ENCODE assay signal across 9 mouse cellular contexts in the genomic region with DNA sequence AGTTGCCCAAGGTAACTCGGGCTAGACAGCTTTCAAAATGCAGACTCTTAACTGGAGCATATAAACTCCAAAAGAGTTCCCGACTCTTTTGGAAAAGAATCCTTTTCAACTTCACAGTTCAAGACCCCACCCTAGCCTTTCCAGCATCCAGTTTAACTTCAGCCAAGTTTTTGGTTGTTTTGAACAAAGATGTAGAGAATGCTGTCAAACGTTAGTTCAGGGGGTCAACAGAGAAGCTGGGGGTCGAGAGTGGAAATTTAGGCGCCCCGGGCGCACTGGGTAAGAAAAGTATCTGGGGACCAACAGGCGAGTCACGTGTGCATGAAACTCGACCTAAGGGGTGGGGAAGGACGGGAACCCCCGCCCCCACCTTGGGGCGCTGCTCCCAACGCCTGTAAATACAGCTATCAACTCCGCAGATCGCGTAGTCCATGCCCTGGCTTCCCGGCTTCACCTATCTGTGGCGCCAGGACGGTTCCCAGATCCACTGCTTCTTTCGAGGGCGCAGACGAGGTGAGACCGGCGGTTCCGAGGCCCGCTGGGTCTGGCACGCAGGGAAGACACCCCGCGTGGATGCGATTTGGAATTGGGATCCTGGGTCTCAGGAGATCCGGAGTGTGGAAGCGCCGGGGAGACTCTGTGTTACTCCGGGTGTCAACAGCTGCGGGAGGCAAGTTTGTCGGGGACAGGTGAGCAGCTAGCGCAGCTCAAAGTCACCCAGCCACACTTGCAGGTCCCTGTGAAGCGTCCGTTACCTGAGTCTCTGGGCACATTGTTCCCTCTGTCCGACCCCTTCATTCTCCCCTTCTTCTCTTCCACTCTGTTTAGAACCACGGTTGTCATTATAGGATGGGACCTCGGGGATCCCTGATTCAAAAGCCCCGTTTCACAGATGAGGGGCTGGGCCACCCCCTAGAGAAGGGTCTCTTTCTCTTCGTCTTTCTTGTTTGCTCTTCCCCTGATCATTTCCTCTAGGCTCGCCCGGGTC. TPM values are rescaled to one million over a fixed set of nuclear protein-coding genes. Genes with fewer than 3 reads are reported as not detected.
DNase-seq lines count a peak whose midpoint lies in the region; ATAC-seq and TF ChIP-seq lines count a peak whose summit lies in the region.
"Had no signal": no experiment of that assay in that cellular context is flagged by ENCODE, and none has a peak within 500 bp of the region (broad histone marks: within the 10 kb centered on the region; RNA-seq: fewer than 3 reads in every experiment).

No protein-coding gene starts in this region.

- H3K4me3 ChIP-seq in lung, adult 2 months (replicated peaks; ENCODE audit: extremely low read depth, low read depth, low read length) = peak overlapping the region; percentile 57
- H3K4me3 ChIP-seq in hindbrain, embryonic 10.5 days = peak overlapping the region; percentile 78
- H3K4me3 ChIP-seq in liver, embryonic 14.5 days (ENCODE audit: insufficient read depth in 1 of 2, low read depth in 2 of 2, low read length in 2 of 2) = peak overlapping the region; percentile 88 to 97
- H3K4me3 ChIP-seq in olfactory bulb, adult 2 months (ENCODE audit: insufficient read depth, low read depth, low read length) = peak overlapping the region; percentile 43

- TF ChIP-seq CTCF in lung, adult 2 months (IDR thresholded peaks at IDR 0.05; ENCODE audit: insufficient read depth, low read length) = no peak
- TF ChIP-seq CTCF in liver, embryonic 14.5 days (IDR thresholded peaks at IDR 0.05; ENCODE audit: low read depth) = no peak; the same call in 1 of the 2 replicates
- no peak for TF ChIP-seq CTCF in olfactory bulb, adult 2 months (IDR thresholded peaks at IDR 0.05; ENCODE audit: insufficient read depth, low read depth, low read length)

- H3K4me1 ChIP-seq in lung, adult 2 months (ENCODE audit: control insufficient read depth, insufficient read depth, low read length) = peaks cover 3% of the 10 kb centered on the region; the same call in 1 of the 2 replicates
- peaks cover 42% of the 10 kb centered on the region for H3K4me1 ChIP-seq in hindbrain, embryonic 10.5 days (replicated peaks)
- H3K4me1 ChIP-seq in liver, embryonic 14.5 days (replicated peaks; ENCODE audit: control insufficient read depth in 2 of 2, insufficient read depth in 2 of 2, low read length in 1 of 2) = peaks cover 32 to 34% of the 10 kb centered on the region in 2 experiments
- H3K4me1 ChIP-seq in olfactory bulb, adult 2 months (ENCODE audit: control insufficient read depth, insufficient read depth, low read length) = peaks cover 18% of the 10 kb centered on the region

- H3K27me3 ChIP-seq in hindbrain, embryonic 10.5 days (ENCODE audit: insufficient read depth, poor library complexity, severe bottlenecking) = peaks cover 29% of the 10 kb centered on the region
- no peaks in the 10 kb centered on the region for H3K27me3 ChIP-seq in liver, embryonic 14.5 days (ENCODE audit: control insufficient read depth, insufficient read depth, low read length)

- DNase-seq in lung, adult 2 months = peak; percentile 10
- no peak for DNase-seq in lung, postnatal 10 days
- DNase-seq in hindbrain, embryonic 10.5 days (ENCODE audit: low spot score) = peak; percentile 56
- peak; percentile 68 to 71 (median 70) for DNase-seq in liver, embryonic 14.5 days (ENCODE audit: low read depth in 3 of 3, low spot score in 3 of 3)
- no peak for DNase-seq in cerebellum, adult 11-12 months
- DNase-seq in layer of hippocampus, adult 18-20 months (ENCODE audit: low spot score in 2 of 2) = no peak

- peak overlapping the region; percentile 99 for H3K4me2 ChIP-seq in liver, embryonic 14.5 days (ENCODE audit: low read depth)

- H3K36me3 ChIP-seq in hindbrain, embryonic 10.5 days = peaks cover 7% of the 10 kb centered on the region; the same call in 1 of the 2 replicates
- peaks cover 35% of the 10 kb centered on the region for H3K36me3 ChIP-seq in liver, embryonic 14.5 days (replicated peaks; ENCODE audit: control insufficient read depth, insufficient read depth, low read depth)

- TF ChIP-seq POLR2A in lung, adult 2 months (IDR thresholded peaks at IDR 0.05; ENCODE audit: borderline replicate concordance, extremely low read depth, low read depth, low read length) = 0 out of 2 replicates have a peak, but pooled peaks have one; percentile 20
- no peak for TF ChIP-seq POLR2A in olfactory bulb, adult 2 months (IDR thresholded peaks at IDR 0.05; ENCODE audit: insufficient read depth, low read depth, low read length)

- 2% methylated on average over 47 of the region's 47 CpGs for WGBS in lung, adult 2 months
- WGBS in hindbrain, embryonic 10.5 days = under 1% methylated on average over 47 of the region's 47 CpGs
- under 1% methylated on average over 47 of the region's 47 CpGs for WGBS in liver, embryonic 14.5 days (ENCODE audit: insufficient replicate concordance)
- 2% methylated on average over 47 of the region's 47 CpGs for WGBS in olfactory bulb, adult 2 months

- H3K9ac ChIP-seq in liver, embryonic 14.5 days (replicated peaks) = peak overlapping the region; percentile 86

- H3K9me3 ChIP-seq in hindbrain, embryonic 10.5 days = no peaks in the 10 kb centered on the region
- H3K9me3 ChIP-seq in liver, embryonic 14.5 days (ENCODE audit: control insufficient read depth, low read length) = no peaks in the 10 kb centered on the region

- peak overlapping the region; percentile 95 for H3K27ac ChIP-seq in hindbrain, embryonic 10.5 days
- H3K27ac ChIP-seq in liver, embryonic 14.5 days = peak overlapping the region; percentile 98
- no peak overlapping the region for H3K27ac ChIP-seq in olfactory bulb, adult 2 months (ENCODE audit: insufficient read depth, low read depth, low read length)

- peak; percentile 65 for ATAC-seq in erythroid progenitor cell, adult 5-6 weeks (replicated peaks; ENCODE audit: low FRiP score, poor library complexity, severe bottlenecking)
- ATAC-seq in liver, embryonic 14.5 days (ENCODE audit: insufficient read depth) = peak; percentile 51

- TF ChIP-seq EP300 in liver, embryonic 14.5 days (IDR thresholded peaks at IDR 0.05; ENCODE audit: low read depth) = no peak

RNA-seq across cellular contexts. Expression of a gene that starts 0.6 kb away (rescaled TPM):
- polyA plus RNA-seq in lung, adult 2 months (2012; rRNA removed) = 3.9 and 7.5 TPM in 2 replicates
- total RNA-seq in erythroid progenitor cell, adult 5-6 weeks (2015; ENCODE audit: low replicate concordance) = 716 and 794 TPM in 2 replicates
- 395 and 487 TPM in 2 replicates for total RNA-seq in erythroid progenitor cell, adult 5-6 weeks (2017; ENCODE audit: low replicate concordance)
- 23.1 and 28.6 TPM in 2 replicates for polyA plus RNA-seq in hindbrain, embryonic 10.5 days (2016; fragmentation: Nextera tagmentation; extraction: Ambion mirVana)
- polyA plus RNA-seq in liver, embryonic 14.5 days (2012; rRNA removed) = 144 and 151 TPM in 2 replicates
- 174 and 198 TPM in 2 replicates for polyA plus RNA-seq in liver, embryonic 14.5 days (2014; fragmentation: Nextera tagmentation; extraction: Ambion mirVana)
- not detected in 2 replicates for polyA plus RNA-seq in olfactory bulb, adult 2 months (2012; ENCODE audit: insufficient read depth, insufficient read length, low replicate concordance, missing spikeins)
- under 1 TPM; 0.15 to 0.27 TPM for total RNA-seq in layer of hippocampus, adult 18-20 months (2021)

RNA-seq across cellular contexts. Expression of a gene that starts 12.5 kb away (rescaled TPM):
- 20.2 and 25.1 TPM in 2 replicates for polyA plus RNA-seq in lung, adult 2 months (2012; rRNA removed)
- total RNA-seq in erythroid progenitor cell, adult 5-6 weeks (2015; ENCODE audit: low replicate concordance) = 16.8 and 17.3 TPM in 2 replicates
- total RNA-seq in erythroid progenitor cell, adult 5-6 weeks (2017; ENCODE audit: low replicate concordance) = 6.5 TPM in 1 of 2 replicates, not detected in the other
- 56.3 and 58.9 TPM in 2 replicates for polyA plus RNA-seq in hindbrain, embryonic 10.5 days (2016; fragmentation: Nextera tagmentation; extraction: Ambion mirVana)
- polyA plus RNA-seq in liver, embryonic 14.5 days (2012; rRNA removed) = 39.8 and 46.6 TPM in 2 replicates
- polyA plus RNA-seq in liver, embryonic 14.5 days (2014; fragmentation: Nextera tagmentation; extraction: Ambion mirVana) = 40.6 and 41.5 TPM in 2 replicates
- polyA plus RNA-seq in olfactory bulb, adult 2 months (2012; ENCODE audit: insufficient read depth, insufficient read length, low replicate concordance, missing spikeins) = not detected in 2 replicates
- 10 to 100 TPM; 52.0 to 57.7 TPM for total RNA-seq in layer of hippocampus, adult 18-20 months (2021)

RNA-seq across cellular contexts. Expression of a gene that starts 16.8 kb away (rescaled TPM):
- 3.5 TPM in 1 of 2 replicates, not detected in the other for polyA plus RNA-seq in lung, adult 2 months (2012; rRNA removed)
- total RNA-seq in erythroid progenitor cell, adult 5-6 weeks (2015; ENCODE audit: low replicate concordance) = not detected in 2 replicates
- total RNA-seq in erythroid progenitor cell, adult 5-6 weeks (2017; ENCODE audit: low replicate concordance) = not detected in 2 replicates
- 0.09 and 0.14 TPM in 2 replicates for polyA plus RNA-seq in hindbrain, embryonic 10.5 days (2016; fragmentation: Nextera tagmentation; extraction: Ambion mirVana)
- 0.09 and 0.38 TPM in 2 replicates for polyA plus RNA-seq in liver, embryonic 14.5 days (2012; rRNA removed)
- 0.23 and 0.25 TPM in 2 replicates for polyA plus RNA-seq in liver, embryonic 14.5 days (2014; fragmentation: Nextera tagmentation; extraction: Ambion mirVana)
- not detected in 2 replicates for polyA plus RNA-seq in olfactory bulb, adult 2 months (2012; ENCODE audit: insufficient read depth, insufficient read length, low replicate concordance, missing spikeins)
- total RNA-seq in layer of hippocampus, adult 18-20 months (2021) = not detected
- total RNA-seq: adrenal gland, postnatal 36 days had no signal

RNA-seq across cellular contexts. Expression of a gene that starts 40.7 kb away (rescaled TPM):
- polyA plus RNA-seq in lung, adult 2 months (2012; rRNA removed) = 45.0 and 47.0 TPM in 2 replicates
- total RNA-seq in erythroid progenitor cell, adult 5-6 weeks (2015; ENCODE audit: low replicate concordance) = 424 and 462 TPM in 2 replicates
- 282 and 312 TPM in 2 replicates for total RNA-seq in erythroid progenitor cell, adult 5-6 weeks (2017; ENCODE audit: low replicate concordance)
- 37.2 and 41.6 TPM in 2 replicates for polyA plus RNA-seq in hindbrain, embryonic 10.5 days (2016; fragmentation: Nextera tagmentation; extraction: Ambion mirVana)
- 243 and 304 TPM in 2 replicates for polyA plus RNA-seq in liver, embryonic 14.5 days (2012; rRNA removed)
- 469 and 479 TPM in 2 replicates for polyA plus RNA-seq in liver, embryonic 14.5 days (2014; fragmentation: Nextera tagmentation; extraction: Ambion mirVana)
- not detected in 2 replicates for polyA plus RNA-seq in olfactory bulb, adult 2 months (2012; ENCODE audit: insufficient read depth, insufficient read length, low replicate concordance, missing spikeins)
- 1 to 10 TPM; 4.8 to 5.9 TPM for total RNA-seq in layer of hippocampus, adult 18-20 months (2021)

RNA-seq across cellular contexts. Expression of a gene that starts 47.2 kb away (rescaled TPM):
- polyA plus RNA-seq in lung, adult 2 months (2012; rRNA removed) = 2.7 and 9.7 TPM in 2 replicates
- not detected in 2 replicates for total RNA-seq in erythroid progenitor cell, adult 5-6 weeks (2015; ENCODE audit: low replicate concordance)
- total RNA-seq in erythroid progenitor cell, adult 5-6 weeks (2017; ENCODE audit: low replicate concordance) = not detected in 2 replicates
- 3.8 and 4.0 TPM in 2 replicates for polyA plus RNA-seq in hindbrain, embryonic 10.5 days (2016; fragmentation: Nextera tagmentation; extraction: Ambion mirVana)
- polyA plus RNA-seq in liver, embryonic 14.5 days (2012; rRNA removed) = 0.03 and 0.06 TPM in 2 replicates
- 0.14 TPM in 1 of 2 replicates, not detected in the other for polyA plus RNA-seq in liver, embryonic 14.5 days (2014; fragmentation: Nextera tagmentation; extraction: Ambion mirVana)
- polyA plus RNA-seq in olfactory bulb, adult 2 months (2012; ENCODE audit: insufficient read depth, insufficient read length, low replicate concordance, missing spikeins) = not detected in 2 replicates
- 100 to 1,000 TPM; 103 to 104 TPM for total RNA-seq in layer of hippocampus, adult 18-20 months (2021)

Comparison
In these comparisons a context has a peak if more than half of its experiments do, and no peak if none do; other contexts are left out.
1. DNase-seq: peak in lung, adult 2 months (single experiment), hindbrain, embryonic 10.5 days (single experiment) and liver, embryonic 14.5 days (3 of 3); none in lung, postnatal 10 days (single experiment), cerebellum, adult 11-12 months (single experiment) and layer of hippocampus, adult 18-20 months (0 of 2).
2. RNA of a gene that starts 12.5 kb away (polyA plus RNA-seq): 56.3 to 58.9 TPM in hindbrain, embryonic 10.5 days, 39.8 to 46.6 TPM in liver, embryonic 14.5 days and 20.2 to 25.1 TPM in lung, adult 2 months; not detected in olfactory bulb, adult 2 months; every median in the first group is over 10 times any median in the second.
3. Peak in every context shown above with its lines, with median percentiles within 50 percentile points of each other: H3K4me3 ChIP-seq.